Mouse (Mus musculus): ENCODE results near the gene Pank4. TPM values are rescaled to one million over a fixed set of nuclear protein-coding genes. Genes with fewer than 3 reads are reported as not detected.

The Pank4 gene
- 48.3 and 54.1 TPM in 2 replicates for polyA plus RNA-seq (2015; fragmentation: Nextera tagmentation; extraction: Ambion mirVana)

DNA sequence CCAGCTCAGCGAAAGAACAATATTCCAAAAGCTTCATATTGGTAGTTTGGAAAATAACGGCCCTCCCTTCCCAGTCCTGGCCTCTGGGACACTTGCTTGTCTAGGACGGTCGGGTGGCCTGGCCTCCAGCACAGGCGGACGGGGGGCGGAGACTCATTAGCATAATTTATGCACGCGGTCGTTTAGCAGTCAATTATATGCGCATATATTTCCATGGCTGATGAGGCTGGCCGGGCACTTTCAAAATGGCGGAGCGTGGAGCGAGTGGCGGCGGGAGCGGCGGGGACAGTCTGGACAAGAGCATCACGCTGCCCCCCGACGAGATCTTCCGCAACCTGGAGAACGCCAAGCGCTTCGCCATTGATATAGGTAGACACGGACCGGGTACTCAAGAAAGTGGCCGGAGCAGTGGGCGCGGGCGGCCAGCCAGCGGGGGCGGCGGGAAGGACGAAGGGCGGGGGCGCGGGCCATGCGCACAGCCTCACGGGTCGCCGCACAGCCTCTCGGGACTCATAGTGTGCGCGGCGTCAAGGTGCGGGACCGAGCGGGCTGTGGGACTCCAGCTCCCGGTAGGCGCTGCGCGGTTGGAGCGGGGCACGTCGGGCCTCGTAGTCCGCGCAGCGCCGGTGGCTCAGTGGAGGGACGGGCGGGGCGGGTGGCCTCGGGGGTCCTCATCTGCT lies at the start of gene Pank4:
Gene Pank4 (plus strand): TSS at position 223 of the 680 bp plus-strand sequence.
- WGBS, result 1% methylated on average over 45 of the region's 66 CpGs
- H3K4me1 ChIP-seq, result peaks cover 49% of the 10 kb centered on the region

DNA sequence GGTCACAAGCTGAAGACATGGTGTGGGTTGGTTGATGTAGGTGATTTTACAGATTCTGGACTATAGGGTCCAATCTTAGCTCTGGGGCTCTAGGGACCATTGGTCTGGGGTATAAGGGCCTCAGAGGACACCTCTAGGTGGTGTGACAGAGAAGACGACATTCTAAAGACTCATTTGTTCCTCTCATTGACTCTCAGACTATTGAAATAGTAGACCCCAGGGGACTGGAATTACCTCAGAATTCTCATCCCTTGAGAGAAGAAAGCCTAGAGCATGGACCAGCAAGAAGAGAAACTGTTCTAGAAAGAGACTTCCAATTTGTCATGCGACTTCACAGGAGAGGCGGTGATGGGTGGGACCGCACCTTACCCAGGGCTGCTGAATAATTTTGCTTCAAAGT lies 49.7 kb upstream of the Pank4 start:
- no peak overlapping the region for H3K27ac ChIP-seq
- H3K4me1 ChIP-seq, result peaks cover 9% of the 10 kb centered on the region; the same call in 1 of the 2 replicates
- WGBS, result 93% methylated on average over 4 of the region's 4 CpGs
- H3K4me2 ChIP-seq, result no peak overlapping the region
- H3K36me3 ChIP-seq, result no peaks in the 10 kb centered on the region
- no peak overlapping the region for H3K4me3 ChIP-seq
- no peaks in the 10 kb centered on the region for H3K9me3 ChIP-seq
- H3K27me3 ChIP-seq, result no peaks in the 10 kb centered on the region
- no peak for ATAC-seq (ENCODE audit: insufficient number of reproducible peaks, insufficient read depth, low FRiP score, low TSS enrichment, low read depth)
- no peak overlapping the region for H3K9ac ChIP-seq

More for the DNA sequence above, at the start of gene Pank4:
- peak within 1 kb of the TSS; percentile 67 for H3K4me2 ChIP-seq
- H3K9ac ChIP-seq, result peak within 1 kb of the TSS; percentile 93
- H3K9me3 ChIP-seq, result no peaks in the 10 kb centered on the region
- H3K4me3 ChIP-seq, result peak within 1 kb of the TSS; percentile 85
- H3K27me3 ChIP-seq, result peaks cover 43% of the 10 kb centered on the region
- H3K36me3 ChIP-seq, result peaks cover 16% of the 10 kb centered on the region
- peak; percentile 91 for ATAC-seq (ENCODE audit: insufficient number of reproducible peaks, insufficient read depth, low FRiP score, low TSS enrichment, low read depth)
- H3K27ac ChIP-seq, result peak within 1 kb of the TSS; percentile 88

DNA sequence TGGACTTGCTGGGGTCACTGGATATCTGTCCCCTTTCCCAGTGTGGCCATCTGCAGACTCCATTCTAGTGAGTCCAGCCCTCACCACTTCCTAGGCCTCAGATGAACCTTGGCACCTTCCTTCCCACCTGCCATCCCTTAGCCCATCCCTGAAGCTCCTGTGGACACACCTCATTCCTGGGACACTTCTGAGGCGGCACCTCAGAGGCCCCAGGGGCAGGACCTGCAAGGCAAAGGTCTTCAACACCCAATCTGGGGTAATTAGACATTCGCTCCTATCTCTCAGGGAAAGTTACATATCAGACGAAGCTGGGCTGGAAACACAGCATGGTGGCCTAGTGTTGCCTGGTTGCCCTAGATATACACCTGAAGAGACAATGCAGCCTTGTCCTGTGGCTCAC lies 49.2 kb upstream of the Pank4 start:
- Histone ChIP-seq H3K4me2 (no peak overlapping the region), H3K9ac (no peak overlapping the region), H3K27me3 (no peaks in the 10 kb centered on the region), H3K9me3 (no peaks in the 10 kb centered on the region), H3K4me3 (no peak overlapping the region), H3K4me1 (peaks cover 9% of the 10 kb centered on the region; the same call in 1 of the 2 replicates), H3K27ac (no peak overlapping the region), H3K36me3 (no peaks in the 10 kb centered on the region)
- ATAC-seq (ENCODE audit: insufficient number of reproducible peaks, insufficient read depth, low FRiP score, low TSS enrichment, low read depth), result no peak
- 71% methylated on average over 3 of the region's 3 CpGs for WGBS

DNA sequence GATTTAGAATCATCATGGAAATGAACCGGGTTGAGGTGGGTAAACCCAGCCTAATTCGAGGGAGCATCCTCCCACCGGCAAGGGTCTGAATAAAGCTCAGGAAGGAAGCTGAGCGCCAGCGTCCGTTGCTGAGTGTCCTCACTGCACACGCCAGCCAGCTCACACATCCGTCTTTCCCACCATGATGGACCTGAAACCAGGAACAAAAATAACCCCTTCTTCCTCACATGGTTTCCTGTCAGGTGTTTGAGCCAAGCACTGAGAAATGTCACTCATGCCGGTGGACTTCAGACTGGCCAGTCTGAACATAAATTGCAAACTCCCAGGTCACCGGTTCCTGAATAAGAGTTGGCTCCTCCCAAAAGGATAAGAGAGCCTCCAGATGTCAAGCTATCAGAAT lies 48.6 kb upstream of the Pank4 start:
- no peaks in the 10 kb centered on the region for H3K9me3 ChIP-seq
- 82% methylated on average over 10 of the region's 10 CpGs for WGBS
- no peak overlapping the region for H3K9ac ChIP-seq
- ATAC-seq (ENCODE audit: insufficient number of reproducible peaks, insufficient read depth, low FRiP score, low TSS enrichment, low read depth), result no peak
- no peaks in the 10 kb centered on the region for H3K27me3 ChIP-seq
- no peaks in the 10 kb centered on the region for H3K36me3 ChIP-seq
- no peak overlapping the region for H3K4me2 ChIP-seq
- H3K4me1 ChIP-seq, result peaks cover 9% of the 10 kb centered on the region; the same call in 1 of the 2 replicates
- H3K27ac ChIP-seq, result no peak overlapping the region
- H3K4me3 ChIP-seq, result no peak overlapping the region

DNA sequence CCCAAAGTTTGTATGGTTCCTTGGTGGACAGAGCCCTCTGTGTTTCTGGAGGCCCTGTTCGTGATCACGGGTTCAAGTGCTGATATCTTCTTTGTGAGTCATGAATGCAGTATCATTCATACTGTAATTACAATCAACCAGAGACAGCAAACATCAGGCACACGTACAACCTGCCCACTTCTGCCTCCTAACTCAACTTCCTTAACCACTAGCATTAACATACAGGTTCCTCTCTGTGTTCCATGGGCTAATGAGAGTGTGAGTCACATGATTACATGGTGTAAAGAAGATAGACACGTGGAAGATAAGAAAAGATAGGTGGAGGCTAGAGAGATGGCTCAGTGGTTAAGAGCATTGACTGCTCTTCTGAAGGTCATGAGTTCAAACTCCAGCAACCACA lies 47.3 kb upstream of the Pank4 start:
- Histone ChIP-seq H3K9ac (no peak overlapping the region), H3K4me1 (no peaks in the 10 kb centered on the region), H3K9me3 (no peaks in the 10 kb centered on the region), H3K4me3 (no peak overlapping the region), H3K27me3 (no peaks in the 10 kb centered on the region), H3K36me3 (no peaks in the 10 kb centered on the region), H3K27ac (no peak overlapping the region), H3K4me2 (no peak overlapping the region)
- WGBS, result 87% methylated on average over 4 of the region's 4 CpGs
- ATAC-seq (ENCODE audit: insufficient number of reproducible peaks, insufficient read depth, low FRiP score, low TSS enrichment, low read depth), result no peak

DNA sequence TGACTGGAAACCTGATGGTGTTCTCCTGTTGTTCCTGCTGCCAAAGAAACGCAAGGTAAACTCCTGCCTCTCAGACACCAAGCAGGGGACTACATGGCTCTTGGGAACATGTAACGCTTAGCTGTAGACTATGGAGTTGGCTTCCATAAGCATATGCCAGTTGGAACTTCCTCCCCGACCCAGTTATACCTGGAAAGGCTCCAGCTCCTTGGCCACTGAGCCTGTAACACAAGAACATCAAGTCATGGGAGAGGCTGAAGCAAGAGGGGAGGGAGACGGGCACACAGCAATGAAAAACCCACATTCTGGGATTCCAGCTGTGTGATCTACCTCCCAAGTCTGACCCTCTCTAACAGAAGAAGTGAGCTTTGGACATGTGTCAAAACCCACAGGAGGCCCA lies 41.6 kb upstream of the Pank4 start:
- H3K4me1 ChIP-seq, result peaks cover 10% of the 10 kb centered on the region
- H3K27me3 ChIP-seq, result no peaks in the 10 kb centered on the region
- H3K27ac ChIP-seq, result no peak overlapping the region; the same call in 1 of the 2 replicates
- H3K4me3 ChIP-seq, result no peak overlapping the region
- WGBS, result 74% methylated on average over 4 of the region's 4 CpGs
- no peak overlapping the region for H3K4me2 ChIP-seq
- H3K9me3 ChIP-seq, result no peaks in the 10 kb centered on the region
- H3K9ac ChIP-seq, result no peak overlapping the region
- no peak for ATAC-seq (ENCODE audit: insufficient number of reproducible peaks, insufficient read depth, low FRiP score, low TSS enrichment, low read depth)
- H3K36me3 ChIP-seq, result no peaks in the 10 kb centered on the region

DNA sequence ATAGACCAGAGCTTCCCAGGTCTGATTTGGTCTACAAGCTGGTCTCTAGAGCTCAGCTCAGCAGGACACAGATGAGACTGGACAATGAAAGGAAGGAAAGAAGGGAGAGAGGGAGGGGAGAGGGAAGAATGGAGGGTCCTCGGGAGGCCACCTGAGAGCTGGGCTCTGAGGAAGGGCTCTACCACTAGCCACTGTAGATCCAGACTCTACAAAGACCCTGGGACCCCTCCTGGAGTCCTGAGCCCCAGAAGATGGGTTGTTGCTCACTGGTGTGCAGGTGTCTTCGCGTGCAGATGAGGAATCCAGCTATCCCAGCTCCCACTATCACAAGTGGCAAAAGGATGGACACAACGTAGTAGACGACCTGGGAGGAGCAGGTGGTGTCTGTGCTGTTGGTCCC lies 41.0 kb upstream of the Pank4 start:
- no peak overlapping the region for H3K4me3 ChIP-seq
- no peaks in the 10 kb centered on the region for H3K27me3 ChIP-seq
- no peaks in the 10 kb centered on the region for H3K36me3 ChIP-seq
- no peaks in the 10 kb centered on the region for H3K9me3 ChIP-seq
- no peak for ATAC-seq (ENCODE audit: insufficient number of reproducible peaks, insufficient read depth, low FRiP score, low TSS enrichment, low read depth)
- H3K4me2 ChIP-seq, result no peak overlapping the region
- H3K4me1 ChIP-seq, result peaks cover 17% of the 10 kb centered on the region
- H3K27ac ChIP-seq, result no peak overlapping the region
- no peak overlapping the region for H3K9ac ChIP-seq
- 84% methylated on average over 5 of the region's 5 CpGs for WGBS

DNA sequence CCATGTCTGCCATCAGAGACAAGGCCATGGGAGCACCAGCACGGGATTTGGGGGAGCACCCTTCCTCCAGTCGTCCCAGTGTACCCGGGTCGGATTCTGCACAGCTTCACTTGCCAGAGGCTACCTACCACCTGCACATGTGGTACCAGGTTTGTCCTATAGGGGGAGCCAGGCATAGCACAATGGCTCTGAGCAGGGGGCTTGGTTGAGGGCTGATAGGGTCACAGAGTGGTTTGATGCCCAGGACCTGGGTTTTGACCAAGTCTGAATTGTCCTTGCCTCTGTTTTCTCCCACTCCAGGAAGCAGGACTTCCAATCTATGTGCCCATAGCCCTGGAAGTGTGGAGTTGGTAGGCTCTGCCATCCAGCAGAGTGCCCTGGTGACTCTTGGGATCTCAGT lies 38.5 kb upstream of the Pank4 start:
- H3K4me1 ChIP-seq, result peaks cover 23% of the 10 kb centered on the region
- H3K9ac ChIP-seq, result no peak overlapping the region
- H3K9me3 ChIP-seq, result no peaks in the 10 kb centered on the region
- no peaks in the 10 kb centered on the region for H3K36me3 ChIP-seq
- H3K27me3 ChIP-seq, result no peaks in the 10 kb centered on the region
- WGBS, result 52% methylated on average over 4 of the region's 4 CpGs
- no peak overlapping the region for H3K27ac ChIP-seq
- H3K4me3 ChIP-seq, result no peak overlapping the region
- no peak overlapping the region for H3K4me2 ChIP-seq
- ATAC-seq (ENCODE audit: insufficient number of reproducible peaks, insufficient read depth, low FRiP score, low TSS enrichment, low read depth), result no peak

DNA sequence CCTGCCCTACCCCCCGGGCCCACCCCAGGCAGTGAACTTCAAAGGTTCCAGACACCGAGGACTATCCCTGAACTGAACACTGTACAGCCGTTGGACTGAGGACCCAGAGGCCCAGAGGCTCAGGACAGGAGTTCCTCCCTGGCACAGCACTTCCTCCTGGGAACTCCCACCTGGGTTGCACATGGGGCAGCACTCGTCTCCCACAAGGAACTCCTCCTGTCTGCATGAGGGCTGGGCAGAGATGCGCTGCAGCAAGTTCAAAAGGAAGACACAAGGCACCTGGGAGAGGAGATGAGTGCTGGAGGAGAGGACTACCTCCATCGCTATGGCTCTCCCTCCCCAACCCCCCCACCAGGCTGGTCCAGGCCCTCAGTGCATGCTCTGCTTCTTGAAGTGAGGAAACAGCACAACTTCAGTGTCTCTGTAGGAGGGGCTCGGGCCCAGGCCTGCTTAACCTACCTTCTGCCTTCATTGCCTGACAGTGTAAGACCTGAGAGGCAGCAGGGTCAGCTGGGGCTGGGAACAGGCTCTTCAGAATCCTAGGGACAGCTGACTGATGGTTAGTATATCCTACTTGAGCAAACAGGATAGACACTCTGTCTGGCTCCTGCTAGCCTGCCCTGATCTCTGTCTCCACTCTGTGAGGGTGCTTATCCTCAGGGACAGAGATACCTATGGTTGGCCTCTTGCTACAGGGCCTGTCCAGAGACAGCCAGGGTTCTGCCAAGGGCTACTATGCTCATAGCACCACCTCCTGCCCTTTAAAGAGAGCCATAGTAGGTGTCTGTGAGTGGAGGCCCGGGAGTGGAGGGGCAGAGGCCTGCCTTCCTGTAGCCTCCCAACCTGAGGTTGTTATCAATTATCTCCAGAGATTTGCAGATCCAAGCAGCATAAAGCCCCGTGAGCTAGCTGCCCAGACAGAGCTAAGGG lies 36.7 kb upstream of the Pank4 start:
- Histone ChIP-seq H3K36me3 (no peaks in the 10 kb centered on the region), H3K4me1 (peaks cover 23% of the 10 kb centered on the region), H3K9me3 (no peaks in the 10 kb centered on the region), H3K9ac (peak overlapping the region; percentile 59), H3K27ac (peak overlapping the region; percentile 79), H3K27me3 (no peaks in the 10 kb centered on the region), H3K4me3 (peak overlapping the region; percentile 24), H3K4me2 (peak overlapping the region; percentile 52)
- WGBS, result 41% methylated on average over 9 of the region's 9 CpGs
- ATAC-seq (ENCODE audit: insufficient number of reproducible peaks, insufficient read depth, low FRiP score, low TSS enrichment, low read depth), result no peak

DNA sequence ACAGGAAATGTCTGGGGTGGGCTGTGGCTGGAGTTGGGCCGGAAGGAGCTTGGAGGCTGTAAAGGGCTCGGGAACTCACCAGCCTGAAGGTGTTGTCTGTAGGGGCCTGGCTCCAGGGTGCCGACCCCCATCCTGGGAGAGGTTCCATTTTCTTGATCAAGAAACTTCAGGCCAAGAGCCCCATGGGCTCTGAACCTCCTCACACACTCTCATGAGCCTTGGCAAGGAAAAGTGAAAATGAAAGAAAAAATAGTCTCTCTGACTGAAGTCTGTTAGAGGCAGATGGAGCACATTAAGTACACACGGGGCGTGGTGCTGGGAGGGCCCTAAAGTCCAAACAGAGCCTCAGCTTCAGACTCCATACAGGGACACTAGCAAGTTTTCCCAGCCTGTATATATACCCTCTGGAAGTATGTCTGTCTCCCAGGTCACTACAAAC lies 36.0 kb upstream of the Pank4 start:
- Histone ChIP-seq H3K9me3 (no peaks in the 10 kb centered on the region), H3K9ac (peak overlapping the region; percentile 59), H3K4me1 (peaks cover 23% of the 10 kb centered on the region), H3K36me3 (no peaks in the 10 kb centered on the region), H3K4me2 (peak overlapping the region; percentile 52), H3K4me3 (peak overlapping the region; percentile 24), H3K27ac (peak overlapping the region; percentile 79), H3K27me3 (no peaks in the 10 kb centered on the region; the same call in 1 of the 2 replicates)
- WGBS, result 21% methylated on average over 5 of the region's 5 CpGs
- no peak for ATAC-seq (ENCODE audit: insufficient number of reproducible peaks, insufficient read depth, low FRiP score, low TSS enrichment, low read depth)

DNA sequence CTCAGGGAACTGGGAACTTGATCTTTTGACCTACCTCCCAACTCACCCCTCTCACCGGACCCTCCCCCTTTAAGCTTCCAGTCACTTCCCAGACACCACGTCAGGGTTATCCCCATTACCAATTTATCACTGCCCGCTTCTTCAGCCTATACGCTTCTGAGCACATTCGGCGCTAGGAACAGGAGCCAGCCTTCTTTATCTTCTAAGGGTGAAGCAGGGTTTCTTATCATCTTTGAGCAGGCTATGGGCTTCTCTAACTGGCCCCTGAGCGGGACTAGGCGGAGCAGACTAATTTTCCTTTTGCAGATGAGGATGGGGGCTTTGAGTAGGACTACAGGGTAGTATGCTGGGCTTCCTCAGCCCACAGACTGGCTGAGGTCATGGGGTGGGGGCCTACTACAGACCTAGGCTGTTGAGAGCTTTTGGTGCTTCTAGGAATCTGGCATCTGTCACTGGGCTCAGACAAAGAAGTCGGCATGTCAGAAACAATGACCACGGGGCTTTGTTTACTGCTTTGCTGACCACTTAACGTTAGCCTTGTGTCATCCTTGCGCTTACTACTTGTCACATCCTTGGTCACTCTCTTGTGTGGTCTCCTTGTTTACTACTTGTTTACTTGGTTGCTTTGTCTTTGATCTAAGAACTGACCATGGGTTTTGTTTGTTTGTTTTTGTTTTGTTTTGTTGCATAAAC lies 35.4 kb upstream of the Pank4 start, which contains the start of gene Tnfrsf14:
Gene Tnfrsf14 (minus strand): TSS at position 169 of the 693 bp plus-strand sequence.
- Histone ChIP-seq H3K27me3 (no peaks in the 10 kb centered on the region; the same call in 1 of the 2 replicates), H3K9me3 (no peaks in the 10 kb centered on the region), H3K4me2 (peak within 1 kb of the TSS; percentile 52), H3K9ac (peak within 1 kb of the TSS; percentile 59), H3K4me3 (peak within 1 kb of the TSS; percentile 24), H3K4me1 (peaks cover 23% of the 10 kb centered on the region), H3K36me3 (no peaks in the 10 kb centered on the region), H3K27ac (peak within 1 kb of the TSS; percentile 79)
- ATAC-seq (ENCODE audit: insufficient number of reproducible peaks, insufficient read depth, low FRiP score, low TSS enrichment, low read depth), result no peak
- WGBS, result 44% methylated on average over 12 of the region's 12 CpGs
